Mouse (Mus musculus): Measurements from ENCODE around the gene Hoxd10. TPM values are rescaled to one million over a fixed set of nuclear protein-coding genes. Genes with fewer than 3 reads are reported as not detected.

Gene Hoxd10
- total and polyA plus RNA-seq, 3 experiments, result not detected

DNA sequence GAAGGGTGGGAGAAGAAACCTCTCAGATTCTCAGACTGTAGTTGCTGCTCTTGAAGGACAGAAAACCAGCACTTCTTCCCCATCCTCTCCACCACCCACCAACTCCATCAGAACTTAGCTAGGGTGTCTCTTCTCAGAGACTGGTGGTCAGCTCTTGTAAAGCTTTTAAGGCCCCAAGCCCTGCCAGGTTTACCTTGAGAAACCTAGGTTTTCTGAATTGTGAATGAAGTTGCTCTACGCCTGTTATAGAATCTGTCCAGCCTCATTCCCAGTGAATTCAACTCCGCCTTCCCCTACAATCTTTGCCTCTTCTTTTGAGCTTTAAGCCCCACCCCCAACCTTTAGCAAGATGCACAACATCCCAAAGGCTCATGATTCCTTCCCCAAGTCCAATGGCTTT, 14.6 kb upstream of the Hoxd10 start:
- H3K36me3 ChIP-seq (ENCODE audit: control insufficient read depth, insufficient read depth, low read length), result no peaks in the 10 kb centered on the region
- TF ChIP-seq CTCF (IDR thresholded peaks at IDR 0.05) (no peak), EP300 (IDR thresholded peaks at IDR 0.05; ENCODE audit: insufficient read depth, low read depth, low read length) (no peak), POLR2A (IDR thresholded peaks at IDR 0.05; ENCODE audit: insufficient read depth, low read depth, low read length) (no peak)
- no peaks in the 10 kb centered on the region for H3K4me1 ChIP-seq (ENCODE audit: control insufficient read depth, insufficient read depth, low read length)
- intact Hi-C loops (cut with DNase I), result no loop called here
- 26% methylated on average over 2 of the region's 2 CpGs for WGBS
- H3K79me2 ChIP-seq (replicated peaks; ENCODE audit: control insufficient read depth, insufficient read depth, low read length), result no peaks in the 10 kb centered on the region
- peaks cover 34% of the 10 kb centered on the region for H3K27me3 ChIP-seq (ENCODE audit: control insufficient read depth, insufficient read depth, low read length)
- H3K27ac ChIP-seq, result no peak overlapping the region
- no peak overlapping the region for H3K9ac ChIP-seq (ENCODE audit: low read depth, low read length)
- no peak overlapping the region for H3K4me3 ChIP-seq
- DNase-seq, result peak in 1 of 2 experiments; percentile 1

GRCm38 (mm10) chr2:74678891-74679595, 12.7 kb upstream of the Hoxd10 start, which contains the start of gene Hoxd11:
TSS of gene Hoxd11 (plus strand) at chr2:74679557.
- DNase-seq, result no peak
- Histone ChIP-seq H3K27ac (no peak within 1 kb of the TSS), H3K27me3 (ENCODE audit: control insufficient read depth, insufficient read depth, low read length) (peaks cover 43% of the 10 kb centered on the region), H3K79me2 (replicated peaks; ENCODE audit: control insufficient read depth, insufficient read depth, low read length) (no peaks in the 10 kb centered on the region), H3K36me3 (ENCODE audit: control insufficient read depth, insufficient read depth, low read length) (no peaks in the 10 kb centered on the region), H3K4me3 (no peak within 1 kb of the TSS), H3K4me1 (ENCODE audit: control insufficient read depth, insufficient read depth, low read length) (no peaks in the 10 kb centered on the region), H3K9ac (ENCODE audit: low read depth, low read length) (no peak within 1 kb of the TSS)
- 5% methylated on average over 15 of the region's 15 CpGs for WGBS
- intact Hi-C loops (cut with DNase I), result no loop called here
- TF ChIP-seq POLR2A (IDR thresholded peaks at IDR 0.05; ENCODE audit: insufficient read depth, low read depth, low read length) (no peak), CTCF (IDR thresholded peaks at IDR 0.05) (no peak), EP300 (IDR thresholded peaks at IDR 0.05; ENCODE audit: insufficient read depth, low read depth, low read length) (no peak)

GRCm38 (mm10) chr2:74679596-74679971, 12.1 kb upstream of the Hoxd10 start:
- Histone ChIP-seq H3K36me3 (ENCODE audit: control insufficient read depth, insufficient read depth, low read length) (no peaks in the 10 kb centered on the region), H3K79me2 (replicated peaks; ENCODE audit: control insufficient read depth, insufficient read depth, low read length) (no peaks in the 10 kb centered on the region), H3K27me3 (ENCODE audit: control insufficient read depth, insufficient read depth, low read length) (peaks cover 45% of the 10 kb centered on the region), H3K27ac (no peak overlapping the region), H3K4me3 (no peak overlapping the region), H3K4me1 (ENCODE audit: control insufficient read depth, insufficient read depth, low read length) (no peaks in the 10 kb centered on the region), H3K9ac (ENCODE audit: low read depth, low read length) (no peak overlapping the region)
- TF ChIP-seq POLR2A (IDR thresholded peaks at IDR 0.05; ENCODE audit: insufficient read depth, low read depth, low read length), result no peak
- TF ChIP-seq CTCF (IDR thresholded peaks at IDR 0.05), result no peak
- no peak for TF ChIP-seq EP300 (IDR thresholded peaks at IDR 0.05; ENCODE audit: insufficient read depth, low read depth, low read length)
- WGBS, result 2% methylated on average over 26 of the region's 26 CpGs
- intact Hi-C loops (cut with DNase I), result no loop called here
- DNase-seq, result no peak

- H3K4me3 ChIP-seq, result no peak overlapping the region
- WGBS, result 3% methylated on average over 22 of the region's 23 CpGs
- no peak for TF ChIP-seq CTCF (IDR thresholded peaks at IDR 0.05)
- no peak for TF ChIP-seq EP300 (IDR thresholded peaks at IDR 0.05; ENCODE audit: insufficient read depth, low read depth, low read length)
- no peak for TF ChIP-seq POLR2A (IDR thresholded peaks at IDR 0.05; ENCODE audit: insufficient read depth, low read depth, low read length)
- no peaks in the 10 kb centered on the region for H3K79me2 ChIP-seq (replicated peaks; ENCODE audit: control insufficient read depth, insufficient read depth, low read length)
- no peak for DNase-seq
- peaks cover 44% of the 10 kb centered on the region for H3K27me3 ChIP-seq (ENCODE audit: control insufficient read depth, insufficient read depth, low read length)
- no peak overlapping the region for H3K27ac ChIP-seq
- intact Hi-C loops (cut with DNase I), result no loop called here
- H3K36me3 ChIP-seq (ENCODE audit: control insufficient read depth, insufficient read depth, low read length), result no peaks in the 10 kb centered on the region
- H3K9ac ChIP-seq (ENCODE audit: low read depth, low read length), result no peak overlapping the region
- H3K4me1 ChIP-seq (ENCODE audit: control insufficient read depth, insufficient read depth, low read length), result no peaks in the 10 kb centered on the region
These were observed 11.7 kb upstream of the Hoxd10 start for GRCm38 (mm10) chr2:74679980-74680379.

DNA sequence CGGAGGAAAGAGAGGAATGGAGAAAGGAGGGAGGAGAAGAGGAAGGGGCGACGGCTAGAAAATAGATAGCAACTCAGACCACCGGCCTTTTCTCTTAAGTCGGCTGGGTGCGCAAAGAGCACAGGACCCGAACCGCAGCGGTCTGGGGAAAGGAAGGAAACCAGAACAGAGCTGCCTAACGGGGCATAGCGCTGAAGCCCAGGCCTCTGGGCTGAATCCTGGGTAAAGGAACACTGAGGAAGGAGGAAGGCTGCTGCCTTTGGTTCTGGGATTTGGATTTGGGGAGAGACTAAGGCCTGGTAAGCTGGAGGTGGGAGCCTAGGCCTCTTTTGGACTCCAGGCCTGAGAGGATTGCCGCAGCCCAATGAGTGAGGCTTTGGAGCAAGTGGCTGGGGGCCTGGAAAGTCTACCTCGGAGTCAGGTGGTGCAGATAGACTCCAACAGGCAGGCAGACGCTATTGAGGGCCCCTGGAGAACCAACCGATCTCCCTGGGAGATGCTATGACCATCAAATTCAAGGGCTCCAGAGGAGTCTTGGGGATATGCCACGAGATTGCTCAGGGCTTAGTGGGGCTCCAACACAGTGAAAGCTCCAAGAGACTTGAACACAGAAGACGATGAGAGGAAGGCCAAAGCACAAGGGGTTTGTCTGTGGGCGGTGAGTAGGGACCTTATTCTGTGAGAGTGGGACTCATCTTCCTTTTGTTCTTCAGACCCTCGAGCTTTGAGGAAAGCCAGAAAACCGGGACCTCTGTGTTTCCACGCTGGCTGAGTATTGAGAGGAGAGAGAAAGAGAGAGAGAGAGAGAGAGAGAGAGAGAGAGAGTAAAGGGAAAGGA, 10.9 kb upstream of the Hoxd10 start:
- H3K27ac ChIP-seq, result no peak overlapping the region
- WGBS, result 5% methylated on average over 21 of the region's 21 CpGs
- no peaks in the 10 kb centered on the region for H3K36me3 ChIP-seq (ENCODE audit: control insufficient read depth, insufficient read depth, low read length)
- peaks cover 39% of the 10 kb centered on the region for H3K27me3 ChIP-seq (ENCODE audit: control insufficient read depth, insufficient read depth, low read length)
- no peak overlapping the region for H3K4me3 ChIP-seq
- no peaks in the 10 kb centered on the region for H3K4me1 ChIP-seq (ENCODE audit: control insufficient read depth, insufficient read depth, low read length)
- intact Hi-C loops (cut with DNase I), result no loop called here
- H3K9ac ChIP-seq (ENCODE audit: low read depth, low read length), result no peak overlapping the region
- TF ChIP-seq EP300 (IDR thresholded peaks at IDR 0.05; ENCODE audit: insufficient read depth, low read depth, low read length) (no peak), CTCF (IDR thresholded peaks at IDR 0.05) (no peak), POLR2A (IDR thresholded peaks at IDR 0.05; ENCODE audit: insufficient read depth, low read depth, low read length) (no peak)
- no peak for DNase-seq
- H3K79me2 ChIP-seq (replicated peaks; ENCODE audit: control insufficient read depth, insufficient read depth, low read length), result no peaks in the 10 kb centered on the region

All from heart, adult 2 months (tissue).